Mouse (Mus musculus): ENCODE measurements around the gene Fas. TPM values are rescaled to one million over a fixed set of nuclear protein-coding genes. Genes with fewer than 3 reads are reported as not detected.

Fas gene
- 14.2 and 15.6 TPM in 2 replicates for polyA plus RNA-seq (2015; fragmentation: Nextera tagmentation; extraction: Ambion mirVana)

DNA sequence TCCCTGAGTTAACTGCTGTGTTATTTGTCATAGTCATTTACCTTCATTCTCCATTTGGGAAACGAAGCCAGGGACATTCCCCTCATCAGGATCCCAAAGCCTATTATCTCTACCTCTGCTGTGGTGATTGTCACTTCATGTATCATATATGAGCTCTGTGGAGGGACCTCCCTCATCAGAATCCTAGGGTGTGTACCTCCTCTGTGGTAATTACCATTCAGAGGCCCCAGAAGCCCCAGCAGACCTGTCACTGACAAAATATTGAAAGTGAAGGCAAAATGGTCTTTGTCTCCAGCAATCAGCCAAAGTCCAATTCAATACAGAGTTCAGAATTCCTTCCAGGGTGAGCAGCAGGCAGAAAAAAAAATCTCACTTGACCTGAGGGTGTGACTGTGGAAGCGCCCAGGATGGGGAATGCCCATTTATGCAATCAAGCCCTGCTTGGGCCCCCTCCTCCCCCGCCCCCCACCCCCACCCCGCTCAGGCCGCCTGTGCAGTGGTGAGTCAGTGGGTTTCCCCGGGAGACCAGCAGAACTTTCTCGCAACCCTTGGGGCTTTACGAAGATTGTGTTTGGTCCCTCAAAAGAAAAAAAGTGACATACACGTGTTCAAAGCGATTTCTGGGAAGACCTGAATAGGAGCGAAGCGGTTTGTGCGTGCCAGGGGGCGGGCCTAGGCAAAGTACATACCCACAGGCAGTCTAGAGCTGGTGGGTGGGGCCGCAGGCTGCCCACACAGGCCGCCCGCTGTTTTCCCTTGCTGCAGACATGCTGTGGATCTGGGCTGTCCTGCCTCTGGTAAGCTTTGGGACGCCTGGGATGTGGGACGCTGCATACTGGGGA lies at the start of gene Fas:
Gene Fas, plus strand, starts transcription at position 719 of the 842 bp plus-strand sequence.
- H3K9me3 ChIP-seq (ENCODE audit: control insufficient read depth), result no peaks in the 10 kb centered on the region
- peak within 1 kb of the TSS; percentile 61 for H3K4me3 ChIP-seq (ENCODE audit: low read depth, low read length)
- H3K9ac ChIP-seq (ENCODE audit: low read depth, low read length), result peak within 1 kb of the TSS; percentile 66
- H3K27ac ChIP-seq (ENCODE audit: low read depth, low read length), result peak within 1 kb of the TSS; percentile 83
- H3K27me3 ChIP-seq (replicated peaks; ENCODE audit: control insufficient read depth, insufficient read depth, low read length), result no peaks in the 10 kb centered on the region
- H3K4me2 ChIP-seq (replicated peaks; ENCODE audit: low read depth), result peak within 1 kb of the TSS; percentile 93
- TF ChIP-seq CTCF (IDR thresholded peaks at IDR 0.05; ENCODE audit: low read depth), result no peak
- WGBS, result 2% methylated on average over 19 of the region's 19 CpGs
- peak; percentile 95 for ATAC-seq
- H3K36me3 ChIP-seq (ENCODE audit: control insufficient read depth, insufficient read depth), result no peaks in the 10 kb centered on the region
- no peaks in the 10 kb centered on the region for H3K4me1 ChIP-seq (replicated peaks; ENCODE audit: control insufficient read depth, insufficient read depth, low read length)

GRCm38 (mm10) chr19:34241247-34241915 lies 49.1 kb upstream of the Fas start:
- WGBS, result 70% methylated on average over 15 of the region's 15 CpGs
- Histone ChIP-seq H3K4me3 (ENCODE audit: low read depth, low read length) (no peak overlapping the region), H3K9ac (ENCODE audit: low read depth, low read length) (no peak overlapping the region), H3K27ac (ENCODE audit: low read depth, low read length) (no peak overlapping the region), H3K27me3 (replicated peaks; ENCODE audit: control insufficient read depth, insufficient read depth, low read length) (no peaks in the 10 kb centered on the region), H3K4me2 (replicated peaks; ENCODE audit: low read depth) (no peak overlapping the region), H3K9me3 (ENCODE audit: control insufficient read depth) (no peaks in the 10 kb centered on the region), H3K36me3 (ENCODE audit: control insufficient read depth, insufficient read depth) (peaks cover 55% of the 10 kb centered on the region; the same call in 1 of the 2 replicates), H3K4me1 (replicated peaks; ENCODE audit: control insufficient read depth, insufficient read depth, low read length) (no peaks in the 10 kb centered on the region)
- no peak for ATAC-seq
- TF ChIP-seq CTCF (IDR thresholded peaks at IDR 0.05; ENCODE audit: low read depth), result peak; percentile 74

DNA sequence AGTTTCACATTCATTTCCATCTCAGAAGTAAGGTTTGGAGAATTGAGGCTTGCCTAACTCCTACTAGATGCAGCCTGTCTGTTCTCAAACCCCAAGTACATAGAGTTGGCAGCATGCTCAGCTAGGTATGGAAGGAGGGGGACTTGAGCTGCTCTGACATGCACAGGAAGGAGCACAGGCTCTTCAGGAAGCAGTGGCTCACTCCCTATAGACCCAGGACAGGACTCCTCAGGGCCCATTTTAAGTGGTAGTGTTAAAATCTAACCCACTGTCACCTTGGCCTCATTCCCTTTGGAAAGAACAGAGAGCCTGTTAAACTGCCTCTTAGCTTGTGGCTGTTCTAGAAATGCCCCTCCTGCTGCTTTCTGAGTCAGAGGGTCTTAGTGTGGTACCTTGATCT lies 47.5 kb upstream of the Fas start:
- H3K27me3 ChIP-seq (replicated peaks; ENCODE audit: control insufficient read depth, insufficient read depth, low read length), result no peaks in the 10 kb centered on the region
- TF ChIP-seq CTCF (IDR thresholded peaks at IDR 0.05; ENCODE audit: low read depth), result no peak
- ATAC-seq, result no peak
- H3K27ac ChIP-seq (ENCODE audit: low read depth, low read length), result no peak overlapping the region
- H3K36me3 ChIP-seq (ENCODE audit: control insufficient read depth, insufficient read depth), result peaks cover 40% of the 10 kb centered on the region
- H3K9ac ChIP-seq (ENCODE audit: low read depth, low read length), result no peak overlapping the region
- no peaks in the 10 kb centered on the region for H3K4me1 ChIP-seq (replicated peaks; ENCODE audit: control insufficient read depth, insufficient read depth, low read length)
- H3K4me2 ChIP-seq (replicated peaks; ENCODE audit: low read depth), result no peak overlapping the region
- H3K9me3 ChIP-seq (ENCODE audit: control insufficient read depth), result no peaks in the 10 kb centered on the region
- no peak overlapping the region for H3K4me3 ChIP-seq (ENCODE audit: low read depth, low read length)

DNA sequence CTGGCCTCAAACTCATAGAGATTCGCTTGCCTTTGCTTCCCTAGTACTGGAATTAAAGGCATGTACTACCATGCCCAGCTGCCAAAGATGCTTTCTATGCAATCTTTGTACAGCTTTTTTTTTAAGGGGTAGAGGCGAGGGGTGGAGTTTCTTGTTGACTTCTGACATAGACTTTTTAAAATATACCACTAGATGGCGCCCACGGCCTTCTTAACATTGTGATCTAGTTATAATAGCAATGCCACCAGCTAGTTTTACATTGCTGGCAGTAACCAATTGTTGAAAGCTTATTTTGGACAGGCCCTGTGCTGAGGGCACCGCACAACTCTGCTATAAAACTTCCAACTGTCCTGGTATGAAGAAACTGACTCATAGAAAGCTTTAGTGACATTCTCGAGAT lies 46.4 kb upstream of the Fas start:
- WGBS, result 15% methylated on average over 6 of the region's 6 CpGs
- Histone ChIP-seq H3K4me3 (ENCODE audit: low read depth, low read length) (no peak overlapping the region), H3K36me3 (ENCODE audit: control insufficient read depth, insufficient read depth) (peaks cover 30% of the 10 kb centered on the region), H3K4me1 (replicated peaks; ENCODE audit: control insufficient read depth, insufficient read depth, low read length) (no peaks in the 10 kb centered on the region), H3K27ac (ENCODE audit: low read depth, low read length) (no peak overlapping the region), H3K9ac (ENCODE audit: low read depth, low read length) (no peak overlapping the region), H3K4me2 (replicated peaks; ENCODE audit: low read depth) (peak overlapping the region; percentile 21), H3K27me3 (replicated peaks; ENCODE audit: control insufficient read depth, insufficient read depth, low read length) (no peaks in the 10 kb centered on the region), H3K9me3 (ENCODE audit: control insufficient read depth) (no peaks in the 10 kb centered on the region)
- ATAC-seq, result peak; percentile 18; the same call in 1 of the 2 replicates
- peak; percentile 78 for TF ChIP-seq CTCF (IDR thresholded peaks at IDR 0.05; ENCODE audit: low read depth)

- no peak for TF ChIP-seq CTCF (IDR thresholded peaks at IDR 0.05; ENCODE audit: low read depth)
- H3K9me3 ChIP-seq (ENCODE audit: control insufficient read depth), result no peaks in the 10 kb centered on the region
- H3K9ac ChIP-seq (ENCODE audit: low read depth, low read length), result no peak overlapping the region
- ATAC-seq, result no peak
- H3K4me3 ChIP-seq (ENCODE audit: low read depth, low read length), result no peak overlapping the region
- no peaks in the 10 kb centered on the region for H3K4me1 ChIP-seq (replicated peaks; ENCODE audit: control insufficient read depth, insufficient read depth, low read length)
- H3K27ac ChIP-seq (ENCODE audit: low read depth, low read length), result no peak overlapping the region
- H3K36me3 ChIP-seq (ENCODE audit: control insufficient read depth, insufficient read depth), result peaks cover 4% of the 10 kb centered on the region
- WGBS, result 65% methylated on average over 5 of the region's 5 CpGs
- no peak overlapping the region for H3K4me2 ChIP-seq (replicated peaks; ENCODE audit: low read depth)
- H3K27me3 ChIP-seq (replicated peaks; ENCODE audit: control insufficient read depth, insufficient read depth, low read length), result no peaks in the 10 kb centered on the region
Observed at GRCm38 (mm10) chr19:34248558-34248957, 41.9 kb upstream of the Fas start.

DNA sequence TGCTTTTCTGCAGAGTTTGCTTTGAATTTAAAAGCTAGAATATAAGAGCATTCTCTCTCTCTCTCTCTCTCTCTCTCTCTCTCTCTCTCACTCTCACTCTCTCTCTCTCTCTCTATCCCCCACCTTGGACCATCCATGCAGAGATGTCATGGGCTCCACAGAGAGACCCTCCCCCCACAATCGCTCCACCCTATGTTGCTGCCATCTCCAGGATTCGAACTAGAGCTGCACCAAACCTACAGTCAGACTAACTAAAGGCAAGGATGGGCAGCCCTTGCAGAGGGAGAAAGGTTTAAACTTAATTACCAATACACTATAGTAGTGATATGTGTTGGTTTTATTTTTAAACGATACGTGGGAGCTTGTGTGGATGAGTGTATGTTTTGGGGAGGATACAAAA lies 39.8 kb upstream of the Fas start:
- H3K4me3 ChIP-seq (ENCODE audit: low read depth, low read length), result no peak overlapping the region
- H3K4me2 ChIP-seq (replicated peaks; ENCODE audit: low read depth), result 0 out of 2 replicates have a peak overlapping the region, but pooled peaks have one; percentile 6
- no peak for ATAC-seq
- no peak overlapping the region for H3K9ac ChIP-seq (ENCODE audit: low read depth, low read length)
- H3K27ac ChIP-seq (ENCODE audit: low read depth, low read length), result no peak overlapping the region
- no peaks in the 10 kb centered on the region for H3K4me1 ChIP-seq (replicated peaks; ENCODE audit: control insufficient read depth, insufficient read depth, low read length)
- WGBS, result 81% methylated on average over 4 of the region's 4 CpGs
- no peaks in the 10 kb centered on the region for H3K27me3 ChIP-seq (replicated peaks; ENCODE audit: control insufficient read depth, insufficient read depth, low read length)
- no peak for TF ChIP-seq CTCF (IDR thresholded peaks at IDR 0.05; ENCODE audit: low read depth)
- H3K9me3 ChIP-seq (ENCODE audit: control insufficient read depth), result no peaks in the 10 kb centered on the region
- H3K36me3 ChIP-seq (ENCODE audit: control insufficient read depth, insufficient read depth), result peaks cover 4% of the 10 kb centered on the region

All from intestine, postnatal 0 days (tissue).